Mouse (Mus musculus): Measurements from ENCODE around the gene Zbtb7a. TPM values are rescaled to one million over a fixed set of nuclear protein-coding genes. Genes with fewer than 3 reads are reported as not detected.
"Not testable (repeated sequence)": the region's sequence is repeated elsewhere in the genome, so short reads cannot be mapped to it uniquely, and the experiment has no call there.

Zbtb7a gene
- total RNA-seq, 2 experiments from 2014 or later = 135 to 137 TPM

- no peak for DNase-seq (ENCODE audit: low spot score in 2 of 2)
These were observed 33.0 kb downstream of the Zbtb7a start for GRCm38 (mm10) chr10:81168087-81168431.

- DNase-seq (ENCODE audit: low spot score in 2 of 2) = peak; percentile 69 to 80
These were observed 33.7 kb downstream of the Zbtb7a start for GRCm38 (mm10) chr10:81168521-81169244.

GRCm38 (mm10) chr10:81169411-81169900 lies 34.4 kb downstream of the Zbtb7a start:
- not testable (repeated sequence) for DNase-seq (ENCODE audit: low spot score in 2 of 2)

GRCm38 (mm10) chr10:81173132-81173531 lies 38.1 kb downstream of the Zbtb7a start:
- DNase-seq (ENCODE audit: low spot score in 2 of 2) = peak; percentile 79 to 89

GRCm38 (mm10) chr10:81174617-81175344 lies 39.8 kb downstream of the Zbtb7a start:
- DNase-seq (ENCODE audit: low spot score in 2 of 2) = peak; percentile 88 to 89

- not testable (repeated sequence) for DNase-seq (ENCODE audit: low spot score in 2 of 2)
These were observed 40.3 kb downstream of the Zbtb7a start for GRCm38 (mm10) chr10:81175345-81175701.

GRCm38 (mm10) chr10:81175936-81176465 lies 41.0 kb downstream of the Zbtb7a start:
- DNase-seq (ENCODE audit: low spot score in 2 of 2) = no peak

GRCm38 (mm10) chr10:81176466-81177271 lies 41.6 kb downstream of the Zbtb7a start, which contains the start of gene Eef2:
Eef2 (plus strand) TSS chr10:81176631.
- peak; percentile 99 for DNase-seq (ENCODE audit: low spot score in 2 of 2)

- DNase-seq (ENCODE audit: low spot score in 2 of 2) = no peak
These were observed 42.5 kb downstream of the Zbtb7a start for GRCm38 (mm10) chr10:81177491-81177925.

GRCm38 (mm10) chr10:81177958-81178712 lies 43.1 kb downstream of the Zbtb7a start:
- DNase-seq (ENCODE audit: low spot score in 2 of 2) = no peak

GRCm38 (mm10) chr10:81178927-81179326 lies 43.9 kb downstream of the Zbtb7a start:
- DNase-seq (ENCODE audit: low spot score in 2 of 2) = no peak

- DNase-seq (ENCODE audit: low spot score in 2 of 2) = no peak
These were observed 44.7 kb downstream of the Zbtb7a start for GRCm38 (mm10) chr10:81179451-81180342.

GRCm38 (mm10) chr10:81180946-81181345 lies 45.9 kb downstream of the Zbtb7a start:
- DNase-seq (ENCODE audit: low spot score in 2 of 2) = no peak

GRCm38 (mm10) chr10:81181860-81182259 lies 46.8 kb downstream of the Zbtb7a start:
- DNase-seq (ENCODE audit: low spot score in 2 of 2) = not testable (repeated sequence)

- peak; percentile 96 to 98 for DNase-seq (ENCODE audit: low spot score in 2 of 2)
These were observed 47.6 kb downstream of the Zbtb7a start, which contains the start of gene Dapk3 for GRCm38 (mm10) chr10:81182336-81183333. Dapk3 (plus strand) TSS chr10:81183005.

- DNase-seq (ENCODE audit: low spot score in 2 of 2) = no peak
These were observed 48.8 kb downstream of the Zbtb7a start, which contains the start of gene 4930442H23Rik for GRCm38 (mm10) chr10:81183805-81184204. 4930442H23Rik (minus strand) TSS chr10:81183849.

GRCm38 (mm10) chr10:81184765-81185164 lies 49.7 kb downstream of the Zbtb7a start:
- DNase-seq (ENCODE audit: low spot score in 2 of 2) = no peak

- no peak for DNase-seq (ENCODE audit: low spot score in 2 of 2)
These were observed 52.1 kb downstream of the Zbtb7a start for GRCm38 (mm10) chr10:81187161-81187560.

All from left cerebral cortex, adult 18-20 months (tissue).